Mouse (Mus musculus) CD8-positive naive resting alpha-beta T cell, adult 2 months (primary cell): ENCODE measurements around the gene Fam13a.

Source experiments
- DNase-seq, 2 experiments: peaks; one replicate each; pipeline ENCODE4 v3.0.0; 2022; ENCODE audit warnings: low read depth in 2 of 2, low spot score in 2 of 2

Gene Fam13a

DNA sequence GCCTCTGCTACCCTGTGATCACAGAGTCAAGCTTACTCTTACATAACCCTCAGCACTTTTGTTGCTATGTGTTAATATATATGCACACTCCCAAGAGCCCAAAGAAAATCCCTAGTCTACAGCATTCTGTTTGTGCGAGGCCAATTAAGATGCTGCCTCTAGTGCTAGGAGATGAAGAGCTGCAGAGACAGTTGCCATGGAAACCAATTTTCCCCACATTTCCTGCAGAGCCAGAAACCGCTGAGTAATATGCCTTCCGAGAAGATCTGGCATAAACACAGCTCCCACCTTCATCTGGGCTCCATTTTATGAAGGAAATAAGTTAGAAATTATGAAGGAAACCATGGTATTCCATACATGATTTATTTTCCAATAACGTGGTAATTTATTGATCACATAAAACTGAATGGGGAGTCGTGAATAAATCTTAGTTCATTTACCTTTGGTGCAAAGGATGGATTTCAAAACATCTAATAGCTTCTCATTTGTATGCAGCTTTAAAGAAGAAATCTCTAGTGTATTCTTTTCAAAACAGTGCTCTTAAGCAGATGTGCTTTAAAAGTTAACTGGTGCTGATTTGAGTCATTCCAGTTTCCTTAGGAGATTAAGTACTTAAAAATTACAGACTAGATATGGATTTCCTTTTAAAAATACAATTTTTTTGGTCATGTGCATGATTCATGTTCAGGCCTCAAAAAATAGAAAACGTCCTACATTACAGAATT, 91.0 kb downstream of the Fam13a start:
- no peak for DNase-seq

DNA sequence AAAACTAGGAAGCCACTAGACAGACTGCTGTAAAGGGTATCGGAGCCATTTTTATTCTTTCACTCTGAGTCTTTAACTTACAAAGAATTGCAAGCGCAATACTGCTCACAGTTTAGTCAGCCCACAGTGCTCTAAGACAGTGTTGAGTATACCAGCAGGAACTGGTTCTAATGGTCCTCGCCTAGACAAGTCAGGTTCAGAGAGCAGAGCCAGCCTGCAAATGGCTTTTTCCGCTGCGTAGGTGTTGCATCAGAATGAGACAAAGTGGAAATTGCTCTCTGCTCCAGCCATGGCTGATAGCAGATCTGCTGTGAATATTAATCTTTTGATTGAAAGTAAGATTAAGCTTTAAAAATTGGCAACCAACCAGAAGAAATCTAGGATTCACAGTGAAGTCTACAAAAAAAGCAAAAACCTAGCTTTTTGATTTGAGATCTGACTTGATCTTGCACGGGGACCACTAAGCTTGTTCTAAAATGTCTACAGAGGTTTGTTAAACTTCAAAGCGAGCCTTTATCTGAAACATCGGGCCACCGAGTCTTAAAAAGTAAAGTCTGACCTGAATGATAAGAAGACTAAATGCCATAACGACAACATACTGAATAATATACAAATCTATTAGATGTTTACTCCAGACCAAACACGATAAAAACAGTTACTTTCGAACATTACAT, 91.7 kb downstream of the Fam13a start:
- no peak for DNase-seq

DNA sequence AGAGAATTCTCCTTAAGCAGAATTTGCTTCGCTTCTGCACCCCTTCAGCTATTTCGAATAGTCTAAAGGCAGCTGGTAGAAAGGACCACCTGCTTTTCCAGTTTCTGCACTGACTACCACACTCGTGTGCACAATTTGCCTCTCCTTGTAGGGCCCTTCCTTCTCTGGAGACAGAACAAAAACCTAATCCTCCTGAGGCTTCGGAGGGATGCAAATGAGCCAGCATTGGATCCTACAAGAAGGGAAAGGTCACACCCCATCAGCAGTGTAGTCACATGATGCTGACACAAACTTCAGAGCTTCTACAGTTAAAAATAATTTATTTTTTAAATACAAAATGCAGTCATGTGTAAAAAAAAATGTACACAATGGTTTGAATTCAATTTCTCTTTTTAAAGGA, 93.2 kb downstream of the Fam13a start:
- no peak for DNase-seq

DNA sequence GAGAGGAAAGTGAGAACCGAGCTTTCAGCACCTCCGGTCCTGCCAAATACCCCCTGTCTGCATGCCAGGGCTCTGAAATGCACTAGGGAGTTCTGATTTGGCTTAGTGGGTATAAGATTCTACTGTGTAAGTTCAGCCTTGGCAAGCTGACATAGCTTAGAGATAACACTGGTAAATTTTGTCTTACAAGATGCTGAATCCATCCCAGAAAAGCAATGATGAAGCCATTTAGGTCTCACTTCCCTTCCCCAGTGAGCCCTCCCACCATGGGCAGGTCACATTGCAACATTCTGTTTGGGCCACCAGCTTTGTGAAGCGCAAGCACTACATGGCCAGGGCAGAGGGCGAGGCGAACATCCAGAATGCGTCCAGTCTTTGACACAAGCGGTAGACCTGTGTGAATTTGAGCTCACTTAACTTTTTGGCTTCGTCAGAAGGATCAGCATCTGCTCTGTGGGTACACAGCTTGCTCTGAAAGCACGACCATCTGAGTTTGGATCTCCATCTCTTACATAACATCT, 94.4 kb downstream of the Fam13a start:
- DNase-seq: no peak

DNA sequence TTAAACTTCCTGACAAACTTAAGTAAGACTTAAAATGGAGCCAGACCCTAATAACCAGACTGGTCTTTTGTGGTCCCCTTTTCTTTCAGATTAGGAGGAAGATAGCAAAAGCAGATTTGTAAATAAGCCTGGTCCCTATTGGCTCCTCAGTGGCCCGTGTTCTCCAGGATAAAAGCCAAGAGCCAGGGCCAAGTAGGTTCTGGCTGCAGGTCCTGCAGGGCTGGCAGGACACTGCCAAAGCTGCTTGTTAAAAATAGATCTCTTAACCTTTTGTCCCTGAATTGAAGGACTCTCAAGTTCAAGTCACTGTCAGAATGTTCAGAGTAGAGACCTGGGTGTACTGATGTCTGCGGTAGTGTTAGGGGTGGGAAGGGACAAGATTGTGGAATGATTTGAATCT, 96.5 kb downstream of the Fam13a start:
- DNase-seq: no peak

DNA sequence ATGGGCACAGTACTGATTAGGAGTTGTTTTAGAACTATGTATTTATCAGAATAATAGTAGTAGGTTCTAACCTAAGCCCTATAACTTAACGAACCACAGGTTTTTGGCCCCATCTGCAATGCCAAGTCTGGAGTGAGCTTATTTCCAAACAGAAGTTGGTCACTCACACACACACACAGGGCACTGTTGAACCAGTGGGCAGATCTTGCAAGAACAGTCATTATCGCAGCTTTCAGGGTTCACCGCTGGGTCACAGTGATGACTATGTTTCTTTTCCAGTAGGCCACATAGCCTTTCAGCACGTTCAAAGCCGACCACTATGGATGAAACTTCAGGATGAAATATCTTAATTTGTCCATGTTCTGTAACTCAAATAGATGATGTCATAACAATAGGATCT, 101.8 kb downstream of the Fam13a start:
- DNase-seq: no peak

DNA sequence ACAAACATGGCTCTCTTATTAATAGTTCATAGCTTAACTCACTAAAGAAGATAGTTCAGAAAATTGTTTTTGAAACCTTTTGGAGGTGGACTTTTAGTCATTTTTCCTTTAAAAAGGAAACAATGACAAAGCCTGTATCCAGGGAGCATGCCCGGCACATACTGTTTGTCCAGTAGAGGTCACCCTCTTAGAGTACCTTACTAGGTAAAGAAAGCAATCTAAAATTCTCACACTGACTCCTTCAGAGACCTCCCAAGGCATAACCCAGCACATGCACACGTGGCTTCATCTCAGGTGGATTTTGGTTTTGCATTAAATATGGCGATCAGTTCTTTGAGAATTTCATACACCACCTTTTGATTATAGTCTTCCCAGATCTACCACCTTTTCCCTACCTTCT, 102.7 kb downstream of the Fam13a start:
- DNase-seq: no peak

DNA sequence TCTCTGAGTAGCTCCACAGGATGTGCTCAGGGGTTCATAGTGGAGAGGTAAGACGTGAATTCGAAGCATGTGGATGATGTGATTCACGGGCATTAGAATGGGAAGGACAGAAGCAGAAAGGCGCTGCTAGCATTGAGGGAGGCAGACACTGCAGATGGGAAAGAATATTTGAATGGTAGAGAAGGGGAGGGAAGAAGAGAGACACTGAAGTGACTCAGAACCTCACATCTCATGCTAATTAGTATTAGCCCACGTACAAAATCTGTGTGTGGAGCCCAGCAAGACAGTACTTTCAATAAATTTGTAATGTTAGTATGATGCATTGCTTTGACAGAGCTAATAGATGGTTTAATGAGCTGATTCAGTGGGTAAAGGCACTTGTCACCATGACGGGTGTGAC, 103.6 kb downstream of the Fam13a start:
- no peak for DNase-seq

DNA sequence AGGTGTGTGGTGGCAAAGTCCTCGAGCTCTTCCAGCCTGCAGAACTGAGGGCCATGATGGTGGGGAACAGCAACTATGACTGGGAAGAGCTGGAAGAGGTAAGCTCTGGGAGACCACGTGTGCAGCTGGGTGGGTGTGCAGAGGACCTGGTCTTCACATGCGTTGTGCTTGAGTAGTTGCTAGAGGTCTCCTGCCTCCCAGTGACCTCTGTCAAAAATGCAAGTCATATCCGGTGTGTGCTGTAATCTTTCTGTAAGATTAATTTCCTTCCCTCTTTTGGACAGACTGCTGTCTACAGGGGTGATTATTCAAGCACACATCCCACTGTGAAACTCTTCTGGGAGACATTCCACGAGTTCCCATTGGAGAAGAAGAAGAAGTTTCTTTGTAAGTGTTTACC, 107.9 kb downstream of the Fam13a start:
- DNase-seq: no peak

DNA sequence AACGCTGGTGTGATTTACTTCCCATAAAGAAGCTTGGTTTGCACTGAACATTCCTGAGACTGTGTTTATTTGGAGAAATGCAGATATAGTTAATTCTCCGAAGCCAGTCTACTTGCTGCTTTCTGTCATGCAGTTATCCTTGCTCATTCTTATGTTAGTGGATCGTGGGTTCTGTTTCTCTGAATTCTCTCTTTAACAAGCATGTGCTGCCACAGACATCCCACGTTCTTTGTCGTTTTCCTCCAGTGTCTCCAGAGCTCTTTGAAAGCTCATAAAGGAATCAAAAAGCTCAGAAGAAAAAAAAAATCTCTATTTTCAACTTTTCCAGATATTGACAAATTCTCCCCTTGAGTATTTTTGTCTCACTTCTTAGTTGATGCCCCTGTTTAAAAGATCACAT, 110.4 kb downstream of the Fam13a start:
- DNase-seq: no peak

DNA sequence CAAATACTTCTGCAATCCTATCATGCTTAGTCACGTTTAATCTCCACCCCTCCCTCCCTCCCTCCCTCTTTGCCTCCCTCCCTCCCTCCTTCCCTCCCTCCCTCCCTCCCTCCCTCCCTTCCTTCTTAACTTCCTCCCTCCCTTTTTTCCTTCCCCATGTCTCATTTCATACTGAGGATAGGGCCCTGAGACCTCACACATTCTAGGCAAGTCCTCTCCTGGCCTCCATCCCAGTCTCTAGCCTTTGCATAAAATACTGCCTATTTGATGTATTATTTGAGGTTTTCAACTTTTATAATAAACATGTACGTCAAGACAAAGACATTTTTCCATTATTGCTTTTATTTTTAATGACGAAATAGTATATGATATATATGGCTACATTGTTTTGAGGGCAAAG, 110.8 kb downstream of the Fam13a start:
- DNase-seq: no peak

DNA sequence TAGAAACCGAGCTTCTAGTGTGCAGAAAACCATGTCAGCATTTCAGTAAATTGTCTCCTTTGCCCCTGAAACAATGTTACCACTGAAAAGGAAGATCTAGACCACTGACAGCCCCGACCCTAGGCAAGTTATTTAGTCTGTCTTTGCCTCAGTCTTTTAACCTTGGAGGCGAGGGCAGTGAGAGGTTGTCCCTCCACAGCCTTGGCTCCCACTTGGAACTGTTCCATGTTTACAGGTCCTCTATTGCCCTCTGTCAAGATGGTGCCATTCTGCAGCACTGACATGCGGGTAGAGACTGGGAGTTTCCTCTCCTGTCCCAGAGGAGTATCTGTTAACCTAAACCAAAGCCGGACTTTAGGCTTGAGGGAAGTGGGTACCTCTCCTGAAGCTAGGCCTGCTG, 111.5 kb downstream of the Fam13a start:
- DNase-seq: no peak

DNA sequence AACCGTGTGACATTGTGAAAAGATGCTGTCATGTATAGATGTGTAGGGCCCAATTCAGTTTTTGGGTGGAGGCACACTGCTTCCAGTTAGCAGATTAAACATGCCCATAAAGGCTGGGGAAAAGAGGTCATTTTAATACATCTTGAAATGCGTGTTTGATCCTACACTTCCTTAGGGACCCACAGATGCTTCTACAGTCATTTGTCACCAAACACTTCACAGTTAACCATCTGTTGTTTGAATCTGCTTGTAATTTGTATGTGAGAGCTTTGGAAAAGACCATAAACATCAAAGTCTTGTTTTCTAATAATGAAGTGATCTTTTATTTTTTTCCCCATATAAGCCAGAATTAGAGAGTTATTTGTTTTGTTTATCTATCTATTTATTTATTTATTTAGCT, 116.6 kb downstream of the Fam13a start:
- DNase-seq: no peak

DNA sequence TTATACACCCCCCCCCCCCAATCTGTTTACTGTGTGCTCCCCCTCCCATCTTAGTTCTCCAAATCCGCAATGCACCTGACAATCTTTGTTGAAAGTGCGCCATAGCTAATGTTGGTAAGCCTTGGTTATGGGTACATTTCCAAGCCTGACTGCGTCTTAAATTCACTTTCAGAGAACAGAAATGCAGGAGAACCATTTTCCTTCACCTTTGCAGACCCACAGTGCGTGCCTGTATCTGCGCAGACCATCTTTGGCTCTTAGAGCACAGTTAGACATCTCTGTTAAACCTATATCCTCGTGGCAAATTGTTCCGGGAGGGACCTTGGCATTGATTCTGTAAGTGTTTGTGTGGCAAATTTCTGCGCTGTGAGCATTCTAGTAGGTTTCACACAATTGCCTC, 117.0 kb downstream of the Fam13a start:
- no peak for DNase-seq

DNA sequence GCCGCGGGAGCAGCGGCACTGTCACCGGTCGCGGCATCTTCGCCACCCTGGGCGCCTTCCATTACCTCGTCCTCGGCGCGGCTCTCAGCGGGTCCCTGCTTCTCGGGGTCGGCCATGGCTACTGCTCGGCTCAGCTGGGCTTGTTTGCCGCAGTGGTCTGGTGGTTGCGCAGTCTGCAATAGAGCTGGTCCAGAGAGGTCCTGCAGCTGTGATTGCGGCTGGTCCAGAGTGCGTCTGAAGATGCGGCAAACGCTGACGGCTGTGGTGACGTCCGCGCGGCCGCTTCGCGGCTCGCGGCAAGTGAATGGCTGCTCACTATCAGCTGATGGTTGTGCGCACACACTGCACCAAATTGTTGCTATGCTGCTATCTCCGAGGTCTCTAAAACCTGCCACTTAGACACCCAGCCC, 117.5 kb downstream of the Fam13a start, which contains the start of gene Nap1l5:
TSS of gene Nap1l5 (minus strand) at position 225 of the 410 bp plus-strand sequence.
- no peak for DNase-seq

DNA sequence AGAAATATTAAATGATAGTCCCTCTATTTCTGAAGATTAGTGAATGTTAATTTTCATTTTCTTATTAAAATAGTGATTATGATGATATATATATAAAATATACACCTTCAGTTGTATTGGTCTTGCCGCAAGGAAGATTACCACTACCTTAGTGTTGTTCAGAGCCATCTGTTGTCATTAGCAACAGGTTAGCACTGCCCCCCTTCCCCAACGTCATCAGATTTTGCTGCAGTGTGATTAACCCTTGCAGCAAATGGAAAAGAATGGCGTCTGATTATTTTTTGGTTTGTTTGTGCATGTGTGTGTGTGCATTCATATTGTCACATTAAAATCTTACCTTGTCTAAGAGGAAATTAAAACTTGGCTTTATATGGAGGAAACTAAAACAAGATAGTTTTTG, 119.8 kb downstream of the Fam13a start:
- no peak for DNase-seq

DNA sequence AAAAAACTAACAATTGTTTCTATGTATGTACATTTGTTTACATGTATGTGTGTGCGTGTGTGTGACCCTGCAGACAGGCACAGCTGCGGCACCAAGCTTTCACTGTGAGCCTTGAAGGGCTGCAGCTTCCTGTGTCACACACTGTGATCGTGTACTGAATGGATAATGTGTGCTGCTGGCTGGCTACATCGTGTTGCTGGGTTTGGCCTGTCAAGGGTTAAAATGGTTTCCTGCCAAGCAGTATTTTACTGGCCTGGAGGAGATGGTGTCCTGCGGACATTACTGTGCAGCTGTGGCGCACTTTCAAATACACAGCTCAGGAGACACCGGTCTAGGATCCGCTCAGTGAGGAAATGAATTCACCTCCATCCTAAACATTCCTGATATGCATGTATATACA, 121.2 kb downstream of the Fam13a start:
- no peak for DNase-seq

DNA sequence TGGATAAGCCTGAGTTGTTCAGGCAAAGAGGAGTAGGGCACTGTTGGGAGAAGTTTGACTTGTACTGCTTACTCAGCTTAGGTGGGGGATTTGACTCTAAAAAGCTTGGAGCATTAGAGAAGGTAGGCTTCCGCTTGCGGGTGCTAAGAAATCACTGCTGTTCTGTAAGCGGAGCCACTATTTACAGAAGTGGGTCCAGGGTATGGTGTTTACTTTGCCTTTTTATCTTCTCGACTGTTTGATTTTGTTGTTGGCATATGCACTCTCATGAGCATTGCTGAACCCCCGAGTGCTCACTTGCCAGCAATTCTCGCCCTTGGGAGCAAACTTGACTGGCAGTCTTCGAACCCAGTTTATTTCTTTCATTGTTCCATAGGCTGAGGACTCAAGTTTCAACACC, 123.8 kb downstream of the Fam13a start:
- no peak for DNase-seq

DNA sequence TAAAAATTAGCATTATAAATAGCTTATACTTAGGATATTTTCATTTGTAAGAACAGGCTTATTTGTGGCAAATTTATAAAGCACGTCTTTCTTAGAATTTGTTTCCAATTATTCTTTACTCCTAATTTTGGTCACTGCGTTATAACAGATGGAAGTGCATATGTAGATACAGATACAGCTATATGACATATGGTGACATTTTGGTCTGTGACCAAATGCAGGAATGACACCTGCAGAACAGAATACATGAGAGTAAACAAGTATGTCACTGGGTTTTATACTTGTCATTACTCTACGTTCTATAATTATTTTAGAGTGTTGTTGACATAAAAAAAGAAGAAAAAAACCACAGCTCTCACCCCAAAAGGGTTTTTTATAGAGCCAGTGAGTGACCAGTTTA, 125.3 kb downstream of the Fam13a start:
- DNase-seq: no peak

DNA sequence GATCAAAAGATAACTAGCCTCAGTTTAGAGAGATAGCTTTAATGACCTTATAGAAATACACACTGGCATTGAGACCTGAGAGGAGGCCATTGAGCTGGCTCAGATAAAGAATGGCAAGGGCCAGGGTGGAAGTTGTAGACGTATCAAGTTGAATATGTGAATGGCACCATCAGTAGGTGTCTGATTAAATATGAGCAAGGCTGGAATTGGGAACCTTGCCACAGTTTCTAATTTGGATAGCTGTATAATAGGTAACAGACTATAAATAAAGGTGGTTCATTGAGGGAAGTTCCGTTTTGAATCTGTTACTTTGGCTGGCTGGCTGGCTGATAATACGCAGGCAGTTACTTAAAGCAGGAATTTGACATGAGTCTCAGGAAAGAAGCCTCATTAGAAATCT, 127.7 kb downstream of the Fam13a start:
- DNase-seq: no peak

DNA sequence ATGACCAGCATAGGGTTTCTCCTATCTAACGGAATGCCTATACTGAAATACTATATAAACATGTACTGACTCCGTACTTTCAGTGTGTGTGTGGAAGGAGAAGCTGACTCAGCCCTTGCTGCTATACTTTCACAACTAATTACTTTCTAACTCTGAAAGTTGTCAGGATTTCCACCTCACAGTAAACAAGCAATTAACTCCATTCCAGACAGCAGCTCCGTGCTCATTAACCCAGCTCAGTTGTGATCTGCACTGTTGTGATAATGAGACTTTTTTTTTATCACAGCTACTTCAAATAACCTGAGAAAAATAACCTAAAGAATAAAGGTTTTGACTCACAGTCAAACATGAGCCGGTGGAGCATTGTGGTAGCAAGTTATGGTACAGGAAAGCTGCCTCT, 129.4 kb downstream of the Fam13a start:
- DNase-seq: no peak

DNA sequence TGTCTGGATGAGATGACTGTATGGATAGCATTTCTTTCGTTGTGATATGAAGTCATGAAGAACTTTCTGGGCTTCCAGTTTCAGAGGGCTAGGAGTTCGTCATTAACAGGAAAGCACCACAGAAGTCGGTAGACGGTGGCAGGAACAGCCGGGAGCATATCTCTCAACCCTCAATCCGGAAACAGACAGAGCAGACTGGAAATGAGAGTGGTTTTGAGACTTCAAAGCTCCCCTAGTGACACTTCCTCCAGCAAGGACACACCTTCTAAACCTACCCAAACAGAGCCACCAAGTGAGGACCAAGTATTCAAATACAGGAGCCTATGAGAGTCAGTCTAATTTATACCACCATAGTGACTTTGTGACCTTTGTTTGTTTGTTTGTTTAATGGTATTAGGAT, 131.0 kb downstream of the Fam13a start:
- DNase-seq: peak in 1 of 2 experiments; percentile 13

DNA sequence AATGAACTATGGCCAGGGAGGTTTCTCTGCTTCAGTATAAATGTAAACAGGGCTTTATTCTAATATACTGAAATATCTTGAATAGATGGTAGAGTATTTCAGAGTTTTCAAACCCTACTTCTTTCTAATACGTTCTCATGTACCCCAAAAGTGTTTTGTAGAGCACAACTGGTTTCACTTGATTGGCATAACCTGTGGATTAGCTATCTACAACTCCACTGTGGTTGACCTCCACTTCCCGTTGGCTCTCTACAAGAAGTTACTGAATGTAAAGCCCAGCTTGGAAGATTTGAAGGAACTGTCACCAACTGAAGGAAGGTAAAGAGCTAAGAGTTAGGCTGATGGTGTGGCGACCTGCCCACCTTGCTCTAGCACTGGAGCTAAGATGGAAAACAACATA, 134.4 kb downstream of the Fam13a start:
- no peak for DNase-seq
